Mouse (Mus musculus) embryonic fibroblast, embryonic 13.5 days (primary cell): ENCODE results near the gene Ttc8.

Experiments used
- CTCF ChIP-seq: IDR thresholded peaks from 2 replicates; pipeline ENCODE4 v1.5.1; 2011; ENCODE audit warnings: mild to moderate bottlenecking, control low read depth, low read length, moderate library complexity, borderline replicate concordance; ENCODE audit not compliant: insufficient read depth
- POLR2A ChIP-seq: IDR thresholded peaks from 2 replicates; pipeline ENCODE4 v1.6.1; 2011; ENCODE audit warnings: low read depth, mild to moderate bottlenecking, control low read depth, low read length, moderate library complexity

DNA sequence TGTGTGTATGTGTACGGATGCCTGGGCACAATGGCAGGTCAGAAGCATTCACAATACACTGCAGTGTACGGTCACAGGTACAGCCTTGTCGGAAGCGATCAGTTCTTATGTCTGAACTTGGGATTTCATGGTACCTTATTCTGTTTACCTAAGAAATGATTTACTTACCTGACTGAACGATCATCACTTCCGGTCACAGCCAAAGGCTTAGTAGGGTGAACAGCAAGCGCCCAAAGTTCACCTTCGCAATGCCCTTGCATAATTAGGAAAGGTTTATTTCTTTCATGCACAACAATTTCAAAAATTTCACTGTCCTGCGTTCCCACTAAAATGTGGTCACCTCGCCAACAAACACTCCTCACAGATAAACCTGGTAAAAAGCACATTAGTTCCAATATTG, 47.5 kb upstream of the Ttc8 start:
- no peak for TF ChIP-seq CTCF
- no peak for TF ChIP-seq POLR2A
